Mouse (Mus musculus): Measurements from ENCODE around the gene Onecut3.
A peak's percentile ranks its signal among the peaks of the same experiment; 100 is the strongest.

GRCm38 (mm10) chr10:80561116-80561944 lies 66.7 kb downstream of the Onecut3 start, which contains the start of gene Rexo1:
- TF ChIP-seq POLR2A (IDR thresholded peaks at IDR 0.05; ENCODE audit: insufficient read depth, low read depth, low read length) (no peak), CTCF (IDR thresholded peaks at IDR 0.05; ENCODE audit: insufficient read depth, low read depth, low read length) (peak; percentile 72)

Data from olfactory bulb, adult 2 months (tissue).